Mouse (Mus musculus): ENCODE measurements at regions not wholly inside any gene's neighbourhood (a gene's known extent, or its start where the extent isn't known, plus 50 kb on each side); places are given as distances from the start of the nearest gene placed in this dataset.

DNA sequence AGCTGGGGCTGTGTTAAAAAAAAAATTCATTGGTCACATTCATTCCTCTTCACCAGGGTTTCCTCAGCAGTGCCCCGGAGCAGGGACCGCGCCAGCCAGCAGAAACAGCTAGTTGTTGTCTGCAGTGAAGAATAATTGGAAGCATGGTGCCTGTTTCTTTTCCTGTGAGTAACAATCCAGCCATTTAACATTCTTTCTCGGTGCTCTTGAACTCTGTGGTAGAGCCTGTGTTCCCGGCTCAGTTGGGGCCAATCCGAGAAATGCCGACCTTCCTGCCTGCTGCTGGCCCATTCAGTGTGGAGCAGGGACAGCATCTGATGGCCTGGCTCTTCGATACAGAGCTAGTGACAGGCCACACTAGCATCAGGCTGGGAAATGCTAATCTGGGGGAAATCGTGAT, 120.7 kb upstream of the Mkln1 start:
- Histone ChIP-seq H3K27ac (ENCODE audit: low read depth, low read length) (no peak overlapping the region), H3K36me3 (ENCODE audit: control insufficient read depth, insufficient read depth, low read length) (no peaks in the 10 kb centered on the region), H3K27me3 (replicated peaks; ENCODE audit: control insufficient read depth, insufficient read depth, low read length) (no peaks in the 10 kb centered on the region), H3K4me3 (ENCODE audit: low read length) (no peak overlapping the region), H3K4me2 (ENCODE audit: low read length) (no peak overlapping the region), H3K9me3 (ENCODE audit: control insufficient read depth, low read length) (no peaks in the 10 kb centered on the region), H3K9ac (ENCODE audit: low read depth, low read length) (no peak overlapping the region), H3K4me1 (ENCODE audit: control insufficient read depth, insufficient read depth, low read depth, low read length) (no peaks in the 10 kb centered on the region)
- 53% methylated on average over 9 of the region's 9 CpGs for WGBS
- ATAC-seq = no peak

DNA sequence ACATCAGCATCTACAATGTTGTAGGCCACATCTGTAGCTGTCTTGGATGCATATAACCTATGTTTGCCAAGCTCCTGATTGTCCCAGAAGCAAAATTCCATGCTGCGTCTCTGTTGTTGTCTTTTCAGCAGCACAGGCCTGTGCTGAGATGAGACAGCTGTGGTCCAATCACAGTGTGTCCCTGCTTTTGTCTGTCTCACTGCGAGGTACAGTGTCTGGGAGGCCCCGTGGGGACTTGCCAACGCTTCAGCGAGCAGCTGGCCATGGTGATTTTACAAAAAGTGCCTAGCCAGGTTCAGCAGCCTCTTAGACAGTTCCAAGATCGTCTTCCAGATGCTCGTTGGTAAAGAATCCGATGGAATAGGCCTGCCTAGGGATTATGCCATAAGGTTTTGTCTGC, 114.6 kb upstream of the Mkln1 start:
- Histone ChIP-seq H3K4me1 (ENCODE audit: control insufficient read depth, insufficient read depth, low read depth, low read length) (no peaks in the 10 kb centered on the region; the same call in 1 of the 2 replicates), H3K9ac (ENCODE audit: low read depth, low read length) (no peak overlapping the region), H3K4me3 (ENCODE audit: low read length) (no peak overlapping the region), H3K27ac (ENCODE audit: low read depth, low read length) (no peak overlapping the region; the same call in 1 of the 2 replicates), H3K27me3 (replicated peaks; ENCODE audit: control insufficient read depth, insufficient read depth, low read length) (no peaks in the 10 kb centered on the region), H3K9me3 (ENCODE audit: control insufficient read depth, low read length) (no peaks in the 10 kb centered on the region), H3K4me2 (ENCODE audit: low read length) (no peak overlapping the region), H3K36me3 (ENCODE audit: control insufficient read depth, insufficient read depth, low read length) (no peaks in the 10 kb centered on the region)
- WGBS = 36% methylated on average over 8 of the region's 8 CpGs
- no peak for ATAC-seq

DNA sequence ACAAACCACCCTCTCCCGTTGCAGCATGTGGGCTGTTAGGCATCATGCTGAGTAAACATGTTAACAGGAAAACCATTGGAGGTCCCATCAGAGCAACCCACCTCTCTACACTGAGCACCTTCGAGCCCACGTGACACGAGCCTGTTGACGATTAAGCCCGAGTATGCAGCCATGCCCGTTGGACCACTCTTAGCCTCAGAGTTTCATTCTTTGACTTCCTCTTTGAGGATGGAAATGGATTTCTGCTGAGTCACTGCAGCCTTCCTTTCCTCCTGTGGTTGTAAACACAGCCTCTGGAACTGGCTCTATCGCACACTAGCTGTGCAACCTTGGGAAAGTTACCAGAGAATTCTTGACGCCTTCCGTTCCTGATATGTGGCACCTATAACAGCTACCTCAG, 114.1 kb upstream of the Mkln1 start:
- Histone ChIP-seq H3K9me3 (ENCODE audit: control insufficient read depth, low read length) (no peaks in the 10 kb centered on the region), H3K4me2 (ENCODE audit: low read length) (no peak overlapping the region), H3K4me3 (ENCODE audit: low read length) (no peak overlapping the region), H3K36me3 (ENCODE audit: control insufficient read depth, insufficient read depth, low read length) (no peaks in the 10 kb centered on the region), H3K4me1 (ENCODE audit: control insufficient read depth, insufficient read depth, low read depth, low read length) (no peaks in the 10 kb centered on the region; the same call in 1 of the 2 replicates), H3K27ac (ENCODE audit: low read depth, low read length) (no peak overlapping the region), H3K27me3 (replicated peaks; ENCODE audit: control insufficient read depth, insufficient read depth, low read length) (no peaks in the 10 kb centered on the region), H3K9ac (ENCODE audit: low read depth, low read length) (no peak overlapping the region)
- 81% methylated on average over 10 of the region's 10 CpGs for WGBS
- no peak for ATAC-seq

DNA sequence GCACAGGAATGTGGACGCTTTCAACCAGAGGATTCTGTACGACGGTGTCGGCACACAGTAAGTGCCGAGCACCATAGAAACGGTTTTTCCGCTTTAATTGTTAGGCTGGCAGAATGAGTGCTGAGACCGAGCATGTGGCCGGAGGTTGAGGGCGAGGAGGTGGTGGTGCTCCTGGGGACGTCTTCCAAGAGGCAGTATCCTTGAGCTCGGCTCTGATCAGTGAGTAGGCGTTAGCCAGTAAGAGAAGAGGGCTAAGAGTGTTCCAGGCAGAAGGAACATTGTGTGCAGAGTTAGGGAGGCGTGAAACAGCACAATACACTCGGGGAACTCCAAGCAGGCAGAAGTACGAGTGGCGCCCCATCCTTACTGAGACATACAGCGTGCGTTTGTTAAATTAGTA, 113.5 kb upstream of the Mkln1 start:
- 65% methylated on average over 19 of the region's 19 CpGs for WGBS

DNA sequence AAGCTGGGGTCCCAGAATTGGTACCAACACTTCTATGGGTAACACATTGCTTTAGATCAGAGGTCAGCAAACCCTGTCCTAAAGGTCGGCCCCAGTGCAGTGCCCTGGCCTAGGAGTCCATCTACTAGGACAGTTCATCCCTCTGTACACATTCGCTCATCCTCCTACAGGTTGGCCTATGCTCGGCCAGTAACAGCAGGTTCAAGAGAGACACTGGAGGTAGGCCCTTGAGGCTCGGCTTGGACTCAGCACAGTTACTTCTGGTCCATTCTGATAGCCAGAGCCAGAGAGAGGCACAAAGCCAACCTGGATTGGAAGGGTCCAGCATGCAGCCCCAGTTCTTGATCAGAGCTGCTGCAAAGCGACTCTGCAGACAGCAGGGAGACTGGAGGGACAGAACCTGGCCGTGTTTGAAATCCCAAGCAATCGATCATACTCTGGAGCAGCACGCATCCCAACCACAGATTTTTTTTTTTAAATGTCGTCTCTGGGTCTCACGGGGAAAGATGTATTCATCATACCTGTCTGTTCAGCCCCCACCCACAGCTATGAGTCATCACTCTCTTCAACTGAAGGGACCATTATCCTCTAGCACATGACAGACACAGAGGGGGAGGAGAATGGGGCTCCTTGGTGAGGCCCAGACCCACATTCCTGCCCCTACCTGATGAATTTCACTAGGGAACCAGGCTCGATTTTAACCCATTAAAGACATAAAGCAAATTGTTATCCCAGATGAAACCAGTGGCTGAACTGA, 112.4 kb upstream of the Mkln1 start:
- no peak overlapping the region for H3K9ac ChIP-seq (ENCODE audit: low read depth, low read length)
- no peak overlapping the region for H3K4me3 ChIP-seq (ENCODE audit: low read length)
- H3K9me3 ChIP-seq (ENCODE audit: control insufficient read depth, low read length) = no peaks in the 10 kb centered on the region
- H3K36me3 ChIP-seq (ENCODE audit: control insufficient read depth, insufficient read depth, low read length) = no peaks in the 10 kb centered on the region
- H3K4me1 ChIP-seq (ENCODE audit: control insufficient read depth, insufficient read depth, low read depth, low read length) = no peaks in the 10 kb centered on the region; the same call in 1 of the 2 replicates
- WGBS = 87% methylated on average over 11 of the region's 11 CpGs
- no peak overlapping the region for H3K27ac ChIP-seq (ENCODE audit: low read depth, low read length)
- ATAC-seq = no peak; the same call in 1 of the 2 replicates
- H3K4me2 ChIP-seq (ENCODE audit: low read length) = no peak overlapping the region
- H3K27me3 ChIP-seq (replicated peaks; ENCODE audit: control insufficient read depth, insufficient read depth, low read length) = no peaks in the 10 kb centered on the region

More for the DNA sequence above, 113.5 kb upstream of the Mkln1 start:
- Histone ChIP-seq H3K9me3 (ENCODE audit: control insufficient read depth, low read length) (no peaks in the 10 kb centered on the region), H3K27me3 (replicated peaks; ENCODE audit: control insufficient read depth, insufficient read depth, low read length) (no peaks in the 10 kb centered on the region), H3K9ac (ENCODE audit: low read depth, low read length) (no peak overlapping the region), H3K4me1 (ENCODE audit: control insufficient read depth, insufficient read depth, low read depth, low read length) (no peaks in the 10 kb centered on the region; the same call in 1 of the 2 replicates), H3K4me2 (ENCODE audit: low read length) (no peak overlapping the region), H3K27ac (ENCODE audit: low read depth, low read length) (no peak overlapping the region), H3K36me3 (ENCODE audit: control insufficient read depth, insufficient read depth, low read length) (no peaks in the 10 kb centered on the region), H3K4me3 (ENCODE audit: low read length) (no peak overlapping the region)
- ATAC-seq = peak; percentile 65; the same call in 1 of the 2 replicates

DNA sequence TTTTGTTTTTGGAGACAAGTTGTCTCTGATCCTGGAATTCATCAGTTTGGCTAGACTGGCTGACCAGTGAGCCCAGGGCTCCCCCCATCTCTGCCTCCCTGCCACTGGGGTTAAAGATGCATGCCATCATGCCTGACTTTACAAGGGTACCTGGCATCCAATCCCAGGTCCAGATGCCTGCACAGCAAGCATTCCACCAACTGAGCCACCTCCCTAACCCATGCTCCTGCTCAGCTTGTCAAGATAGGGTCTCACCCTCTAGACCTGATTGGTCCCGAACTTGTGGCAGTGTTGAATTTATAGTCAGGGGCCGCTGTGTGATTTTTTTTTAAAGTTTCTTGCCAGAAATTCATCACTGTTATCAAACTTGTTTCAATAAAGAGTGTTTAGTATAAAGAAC, 111.4 kb upstream of the Mkln1 start:
- Histone ChIP-seq H3K36me3 (ENCODE audit: control insufficient read depth, insufficient read depth, low read length) (no peaks in the 10 kb centered on the region), H3K27ac (ENCODE audit: low read depth, low read length) (no peak overlapping the region), H3K27me3 (replicated peaks; ENCODE audit: control insufficient read depth, insufficient read depth, low read length) (no peaks in the 10 kb centered on the region), H3K4me2 (ENCODE audit: low read length) (no peak overlapping the region), H3K4me1 (ENCODE audit: control insufficient read depth, insufficient read depth, low read depth, low read length) (no peaks in the 10 kb centered on the region; the same call in 1 of the 2 replicates), H3K9ac (ENCODE audit: low read depth, low read length) (no peak overlapping the region), H3K4me3 (ENCODE audit: low read length) (no peak overlapping the region), H3K9me3 (ENCODE audit: control insufficient read depth, low read length) (no peaks in the 10 kb centered on the region)
- ATAC-seq = no peak
- 93% methylated on average over 2 of the region's 2 CpGs for WGBS

DNA sequence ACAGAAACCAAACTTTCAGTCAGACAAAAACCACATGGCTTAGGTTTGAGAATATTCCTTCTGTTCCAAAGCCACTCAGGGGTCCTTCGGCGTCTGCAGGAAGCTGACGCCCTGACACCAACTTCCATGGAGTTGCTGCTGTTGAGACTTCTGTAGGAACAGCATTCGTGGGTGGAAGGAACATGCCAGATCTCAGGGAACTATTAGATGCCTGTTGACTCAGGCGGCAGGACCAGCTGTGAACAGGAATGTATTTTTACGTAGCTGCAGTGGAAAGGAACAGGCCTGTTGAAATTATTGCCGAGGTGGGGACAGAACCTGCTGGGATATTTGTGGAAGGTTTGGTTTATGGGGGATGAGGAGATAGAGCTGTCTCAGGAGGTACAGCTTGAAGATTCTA, 110.8 kb upstream of the Mkln1 start:
- no peak overlapping the region for H3K27ac ChIP-seq (ENCODE audit: low read depth, low read length)
- 73% methylated on average over 7 of the region's 7 CpGs for WGBS
- H3K9me3 ChIP-seq (ENCODE audit: control insufficient read depth, low read length) = no peaks in the 10 kb centered on the region
- no peaks in the 10 kb centered on the region; the same call in 1 of the 2 replicates for H3K4me1 ChIP-seq (ENCODE audit: control insufficient read depth, insufficient read depth, low read depth, low read length)
- no peaks in the 10 kb centered on the region for H3K27me3 ChIP-seq (replicated peaks; ENCODE audit: control insufficient read depth, insufficient read depth, low read length)
- H3K4me3 ChIP-seq (ENCODE audit: low read length) = no peak overlapping the region
- H3K36me3 ChIP-seq (ENCODE audit: control insufficient read depth, insufficient read depth, low read length) = no peaks in the 10 kb centered on the region
- no peak overlapping the region for H3K9ac ChIP-seq (ENCODE audit: low read depth, low read length)
- ATAC-seq = no peak
- no peak overlapping the region for H3K4me2 ChIP-seq (ENCODE audit: low read length)

DNA sequence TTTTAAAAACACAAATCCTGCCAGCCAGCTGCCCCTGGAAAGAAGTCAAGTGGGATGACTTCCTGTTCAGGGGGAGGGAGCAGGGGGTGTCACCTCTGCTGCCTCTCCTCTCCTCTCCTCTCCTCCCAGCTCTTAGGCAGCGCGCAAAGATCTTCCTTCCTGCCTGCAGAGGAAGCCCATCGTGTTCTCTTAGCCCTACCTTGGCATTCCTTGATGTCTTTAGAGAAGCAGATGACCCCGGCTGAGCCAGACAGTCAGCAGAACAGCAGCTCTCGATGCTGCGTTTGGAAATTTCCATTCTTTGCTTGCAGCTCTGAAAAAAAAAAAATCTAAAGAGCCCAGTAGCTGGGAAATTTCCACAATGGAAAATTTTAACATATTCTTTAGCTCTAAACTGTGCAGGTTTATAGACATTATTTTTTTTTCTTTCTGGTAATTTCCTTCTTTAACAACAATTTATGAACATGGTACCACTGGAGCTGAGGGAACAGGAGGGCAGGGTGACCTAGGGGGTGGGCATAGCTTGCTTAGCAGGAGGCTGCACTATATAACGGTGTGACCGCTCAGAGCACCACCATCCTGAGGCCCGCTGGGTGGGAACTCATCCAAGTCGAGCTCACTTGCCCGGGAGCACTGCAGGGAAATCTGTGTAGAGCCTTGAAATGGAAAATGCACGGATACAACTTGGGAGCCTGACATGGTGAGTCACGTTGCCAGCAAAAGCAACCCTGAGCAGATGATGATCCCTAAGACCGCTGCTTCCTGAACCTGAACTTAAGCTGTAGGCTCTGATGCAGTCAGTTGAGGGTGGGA, 109.9 kb upstream of the Mkln1 start:
- H3K27me3 ChIP-seq (replicated peaks; ENCODE audit: control insufficient read depth, insufficient read depth, low read length) = no peaks in the 10 kb centered on the region
- H3K4me3 ChIP-seq (ENCODE audit: low read length) = no peak overlapping the region
- H3K9me3 ChIP-seq (ENCODE audit: control insufficient read depth, low read length) = no peaks in the 10 kb centered on the region
- no peaks in the 10 kb centered on the region for H3K36me3 ChIP-seq (ENCODE audit: control insufficient read depth, insufficient read depth, low read length)
- H3K27ac ChIP-seq (ENCODE audit: low read depth, low read length) = no peak overlapping the region
- 0 out of 2 replicates have a peak, but pooled peaks have one; percentile 40 for ATAC-seq
- H3K9ac ChIP-seq (ENCODE audit: low read depth, low read length) = no peak overlapping the region
- H3K4me1 ChIP-seq (ENCODE audit: control insufficient read depth, insufficient read depth, low read depth, low read length) = no peaks in the 10 kb centered on the region; the same call in 1 of the 2 replicates
- 46% methylated on average over 14 of the region's 14 CpGs for WGBS
- no peak overlapping the region for H3K4me2 ChIP-seq (ENCODE audit: low read length)

DNA sequence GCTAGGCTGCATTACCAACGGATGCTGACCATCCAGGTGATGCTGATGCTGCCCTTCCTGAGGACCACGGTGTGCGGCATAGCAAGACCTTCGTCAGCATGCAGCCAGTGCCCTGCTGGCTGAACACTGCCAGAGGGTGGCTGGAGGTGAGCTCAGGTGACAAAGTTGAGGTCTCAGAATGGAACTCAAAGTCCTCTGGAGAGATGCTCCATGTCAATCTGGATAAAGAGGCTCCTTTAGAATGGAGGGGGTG, 109.4 kb upstream of the Mkln1 start:
- Histone ChIP-seq H3K4me3 (ENCODE audit: low read length) (no peak overlapping the region), H3K9ac (ENCODE audit: low read depth, low read length) (no peak overlapping the region), H3K4me1 (ENCODE audit: control insufficient read depth, insufficient read depth, low read depth, low read length) (no peaks in the 10 kb centered on the region; the same call in 1 of the 2 replicates), H3K36me3 (ENCODE audit: control insufficient read depth, insufficient read depth, low read length) (no peaks in the 10 kb centered on the region), H3K9me3 (ENCODE audit: control insufficient read depth, low read length) (no peaks in the 10 kb centered on the region), H3K27ac (ENCODE audit: low read depth, low read length) (no peak overlapping the region), H3K4me2 (ENCODE audit: low read length) (no peak overlapping the region), H3K27me3 (replicated peaks; ENCODE audit: control insufficient read depth, insufficient read depth, low read length) (no peaks in the 10 kb centered on the region)
- WGBS = 92% methylated on average over 4 of the region's 4 CpGs
- ATAC-seq = 0 out of 2 replicates have a peak, but pooled peaks have one; percentile 17

Measured in hindbrain, embryonic 16.5 days (tissue).